Mouse (Mus musculus): ENCODE data around the gene Ccdc81. TPM values are rescaled to one million over a fixed set of nuclear protein-coding genes. Genes with fewer than 3 reads are reported as not detected.

Gene Ccdc81
- 3.4 TPM for polyA plus RNA-seq (2014; fragmentation: Illumina TruSeq; extraction: RNeasy Lipid Tissue Mini Kit (QIAGEN cat#74804); ENCODE audit: insufficient read depth, low read depth, low replicate concordance)

GRCm38 (mm10) chr7:89903442-89904343, at the start of gene Ccdc81:
Gene Ccdc81, minus strand, starts transcription at chr7:89903629.

GRCm38 (mm10) chr7:89940571-89941463, 37.4 kb upstream of the Ccdc81 start, which contains the start of gene Hikeshi:
Gene Hikeshi, minus strand, starts transcription at chr7:89941204.

Other genes with a start within 250 kb of the Ccdc81 start
- gene Hikeshi, start 37.6 kb upstream of the Ccdc81 start, polyA plus RNA-seq (2014; fragmentation: Illumina TruSeq; extraction: RNeasy Lipid Tissue Mini Kit (QIAGEN cat#74804); ENCODE audit: insufficient read depth, low read depth, low replicate concordance): 40.7 TPM
- 32.8 TPM for gene Eed, start 77.4 kb upstream of the Ccdc81 start, polyA plus RNA-seq (2014; fragmentation: Illumina TruSeq; extraction: RNeasy Lipid Tissue Mini Kit (QIAGEN cat#74804); ENCODE audit: insufficient read depth, low read depth, low replicate concordance)
- gene Picalm, start 226.6 kb upstream of the Ccdc81 start, polyA plus RNA-seq (2014; fragmentation: Illumina TruSeq; extraction: RNeasy Lipid Tissue Mini Kit (QIAGEN cat#74804); ENCODE audit: insufficient read depth, low read depth, low replicate concordance): 80.6 TPM